Mouse (Mus musculus) gastrocnemius, postnatal 10 days (tissue): Measurements from ENCODE around the gene Aipl1. TPM values are rescaled to one million over a fixed set of nuclear protein-coding genes. Genes with fewer than 3 reads are reported as not detected.
A peak's percentile ranks its signal among the peaks of the same experiment; 100 is the strongest.
"Not testable (repeated sequence)": the region's sequence is repeated elsewhere in the genome, so short reads cannot be mapped to it uniquely, and the experiment has no call there.

Experiments
- DNase-seq: peaks from one replicate; pipeline ENCODE4 v3.0.0; 2021; ENCODE audit warnings: mixed read lengths
- total RNA-seq, 2 experiments: library from RNA; stranded (reverse); gene quantifications; 2 replicates each; pipeline ENCODE4 v1.2.3; 2021

Aipl1 gene
- total RNA-seq, 2 experiments from 2014 or later, result 0.16 to 0.23 TPM

GRCm38 (mm10) chr11:72016518-72017252 lies 20.6 kb downstream of the Aipl1 start:
- no peak for DNase-seq

- no peak for DNase-seq
Measured at GRCm38 (mm10) chr11:72014674-72015073, 22.6 kb downstream of the Aipl1 start.

- DNase-seq, result peak; percentile 53
Measured at GRCm38 (mm10) chr11:72011955-72012354, 25.4 kb downstream of the Aipl1 start.

GRCm38 (mm10) chr11:72010940-72011722 lies 26.2 kb downstream of the Aipl1 start:
- DNase-seq, result no peak

GRCm38 (mm10) chr11:72010367-72010766 lies 26.9 kb downstream of the Aipl1 start:
- no peak for DNase-seq

- DNase-seq, result no peak
Measured at GRCm38 (mm10) chr11:72005547-72005946, 31.8 kb downstream of the Aipl1 start.

GRCm38 (mm10) chr11:72003171-72003570 lies 34.1 kb downstream of the Aipl1 start:
- no peak for DNase-seq

- DNase-seq, result peak; percentile 63
Measured at GRCm38 (mm10) chr11:72002138-72002853, 35.0 kb downstream of the Aipl1 start.

GRCm38 (mm10) chr11:72000194-72000593 lies 37.1 kb downstream of the Aipl1 start:
- DNase-seq, result no peak

GRCm38 (mm10) chr11:71996805-71997204 lies 40.5 kb downstream of the Aipl1 start:
- no peak for DNase-seq

- peak; percentile 52 for DNase-seq
Measured at GRCm38 (mm10) chr11:71995968-71996511, 41.3 kb downstream of the Aipl1 start.

- no peak for DNase-seq
Measured at GRCm38 (mm10) chr11:71992438-71992837, 44.9 kb downstream of the Aipl1 start.

GRCm38 (mm10) chr11:71991541-71991940 lies 45.8 kb downstream of the Aipl1 start:
- DNase-seq, result peak; percentile 32

- DNase-seq, result not testable (repeated sequence)
Measured at GRCm38 (mm10) chr11:71989407-71989806, 47.9 kb downstream of the Aipl1 start.

GRCm38 (mm10) chr11:71987159-71988150 lies 49.9 kb downstream of the Aipl1 start:
- DNase-seq, result no peak

GRCm38 (mm10) chr11:71985783-71986182 lies 51.5 kb downstream of the Aipl1 start:
- DNase-seq, result no peak

GRCm38 (mm10) chr11:71985101-71985711 lies 52.1 kb downstream of the Aipl1 start:
- DNase-seq, result no peak

GRCm38 (mm10) chr11:71984093-71984492 lies 53.2 kb downstream of the Aipl1 start:
- no peak for DNase-seq
